Mouse (Mus musculus) olfactory bulb, adult 2 months (tissue): Measurements from ENCODE around the gene Map3k13. TPM values are rescaled to one million over a fixed set of nuclear protein-coding genes. Genes with fewer than 3 reads are reported as not detected.

Experiments
- H3K27ac ChIP-seq: fragments of 200-500 bp; 2 replicates; pipeline ENCODE4 v1.5.1; 2012; ENCODE audit warnings: low read depth, low read length; ENCODE audit not compliant: insufficient read depth
- H3K4me1 ChIP-seq: fragments of 200-500 bp; 2 replicates; pipeline ENCODE4 v1.6.1; 2012; ENCODE audit warnings: low read length; ENCODE audit not compliant: control insufficient read depth, insufficient read depth
- H3K4me3 ChIP-seq: fragments of 200-500 bp; 2 replicates; pipeline ENCODE4 v1.5.1; 2012; ENCODE audit warnings: mild to moderate bottlenecking, low read depth, low read length, moderate library complexity; ENCODE audit not compliant: insufficient read depth
- CTCF ChIP-seq: fragments of 200-500 bp; IDR thresholded peaks from 2 replicates; pipeline ENCODE4 v1.5.1; 2012; ENCODE audit warnings: low read depth, mild to moderate bottlenecking, low read length, moderate library complexity; ENCODE audit not compliant: insufficient read depth
- POLR2A ChIP-seq: fragments of 200-500 bp; IDR thresholded peaks from 2 replicates; pipeline ENCODE4 v1.6.1; 2012; ENCODE audit warnings: mild to moderate bottlenecking, low read depth, low read length, moderate library complexity; ENCODE audit not compliant: insufficient read depth
- WGBS: fragments of 180-500 bp; shearing (Covaris S2); methylation state at CpG from one replicate; pipeline ENCODE4 v1.1.7; 2018; 5-methylcytosine and 5-hydroxymethylcytosine counted together
- polyA plus RNA-seq: library from polyadenylated mRNA; stranded (reverse); fragments of >200 nt; gene quantifications from 2 replicates; pipeline ENCODE4 v1.2.4, GENCODE M21; 2012; ENCODE audit warnings: low replicate concordance; ENCODE audit not compliant: missing spikeins, insufficient read depth, insufficient read length

Map3k13 gene
- polyA plus RNA-seq, 1 experiment = not detected

- H3K4me1 ChIP-seq = no peaks in the 10 kb centered on the region
- H3K4me3 ChIP-seq = no peak overlapping the region
- no peak for TF ChIP-seq POLR2A
- no peak for TF ChIP-seq CTCF
- H3K27ac ChIP-seq = no peak overlapping the region
- WGBS = 86% methylated on average over 8 of the region's 8 CpGs
Measured at GRCm38 (mm10) chr16:21834866-21835583, 40.9 kb downstream of the Map3k13 start.

- H3K4me1 ChIP-seq = no peaks in the 10 kb centered on the region
- 59% methylated on average over 7 of the region's 7 CpGs for WGBS
- H3K4me3 ChIP-seq = no peak overlapping the region
- H3K27ac ChIP-seq = no peak overlapping the region
- TF ChIP-seq POLR2A = no peak
- TF ChIP-seq CTCF = no peak
Measured at GRCm38 (mm10) chr16:21835584-21835931, 41.4 kb downstream of the Map3k13 start.

DNA sequence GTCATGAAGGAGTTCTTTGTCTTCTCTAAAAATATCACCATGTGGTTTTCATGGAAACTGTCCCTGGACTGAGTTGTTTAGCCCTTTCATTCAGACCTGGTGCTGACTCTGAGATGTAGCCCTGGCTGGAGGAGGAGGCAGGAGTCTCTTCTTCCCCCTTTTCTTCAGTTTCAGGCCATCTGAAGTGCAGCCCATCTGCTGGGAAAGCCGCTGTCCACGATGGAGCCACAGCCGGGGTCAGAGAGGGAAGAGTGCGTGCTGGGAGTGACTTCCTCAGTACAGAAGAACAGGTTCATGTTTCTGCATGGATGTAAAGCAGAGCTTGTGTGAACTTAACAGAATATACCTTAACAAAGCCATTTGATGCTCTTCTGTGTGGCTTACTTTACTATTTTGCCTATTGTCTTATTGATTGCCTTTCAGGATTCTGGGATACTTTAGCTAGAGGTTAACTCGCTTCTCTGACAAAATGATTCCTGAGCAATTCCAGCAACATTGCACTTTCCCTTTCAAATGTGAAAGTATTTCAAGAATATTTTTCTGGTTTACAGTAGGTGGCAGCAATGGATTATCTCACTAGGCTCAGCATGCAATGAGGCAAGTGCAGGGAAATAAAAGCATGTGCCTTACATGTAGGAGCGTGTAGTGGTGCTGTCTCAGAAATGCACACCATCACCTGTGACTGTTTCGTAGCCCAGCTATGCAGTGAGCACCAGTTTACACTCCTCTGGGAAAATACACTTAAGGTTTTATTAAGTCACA, 42.3 kb downstream of the Map3k13 start:
- no peaks in the 10 kb centered on the region for H3K4me1 ChIP-seq
- 49% methylated on average over 7 of the region's 7 CpGs for WGBS
- H3K4me3 ChIP-seq = no peak overlapping the region
- no peak overlapping the region for H3K27ac ChIP-seq
- TF ChIP-seq POLR2A (no peak), CTCF (no peak)

- Histone ChIP-seq H3K4me3 (no peak overlapping the region), H3K27ac (no peak overlapping the region), H3K4me1 (no peaks in the 10 kb centered on the region)
- WGBS = 81% methylated on average over 6 of the region's 6 CpGs
- no peak for TF ChIP-seq POLR2A
- TF ChIP-seq CTCF = no peak
Measured at GRCm38 (mm10) chr16:21837694-21838093, 43.5 kb downstream of the Map3k13 start.

- Histone ChIP-seq H3K4me3 (peak overlapping the region; percentile 66), H3K27ac (peak overlapping the region; percentile 62), H3K4me1 (peaks cover 4% of the 10 kb centered on the region)
- TF ChIP-seq CTCF (no peak), POLR2A (no peak)
- under 1% methylated on average over 16 of the region's 16 CpGs for WGBS
Measured at GRCm38 (mm10) chr16:21845800-21846671, 51.9 kb downstream of the Map3k13 start.

DNA sequence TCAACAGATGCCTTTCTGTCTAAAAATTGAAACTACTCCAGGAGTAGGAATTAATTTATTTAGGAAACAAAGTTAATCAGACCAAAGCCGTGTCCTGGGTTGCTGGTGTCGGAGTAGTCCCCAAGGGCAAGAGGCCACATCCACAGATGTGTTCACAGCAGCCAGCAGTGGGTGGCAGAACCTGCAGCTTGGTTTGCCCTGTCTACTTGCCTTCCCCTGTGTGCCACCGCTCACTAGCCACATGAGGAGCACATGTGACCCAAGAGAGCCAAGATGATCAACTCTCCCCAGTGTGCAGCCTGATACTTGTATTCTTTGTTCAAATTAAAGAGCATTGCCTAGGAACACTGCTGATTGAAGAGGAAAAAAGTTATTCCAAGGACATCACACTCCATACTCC, 54.3 kb downstream of the Map3k13 start:
- Histone ChIP-seq H3K27ac (no peak overlapping the region), H3K4me3 (no peak overlapping the region), H3K4me1 (peaks cover 7% of the 10 kb centered on the region)
- 78% methylated on average over 3 of the region's 3 CpGs for WGBS
- TF ChIP-seq POLR2A (no peak), CTCF (no peak)

- no peak for TF ChIP-seq CTCF
- no peak for TF ChIP-seq POLR2A
- 91% methylated on average over 4 of the region's 4 CpGs for WGBS
- Histone ChIP-seq H3K4me1 (peaks cover 7% of the 10 kb centered on the region), H3K4me3 (no peak overlapping the region), H3K27ac (no peak overlapping the region)
Measured at GRCm38 (mm10) chr16:21848847-21849246, 54.7 kb downstream of the Map3k13 start.

DNA sequence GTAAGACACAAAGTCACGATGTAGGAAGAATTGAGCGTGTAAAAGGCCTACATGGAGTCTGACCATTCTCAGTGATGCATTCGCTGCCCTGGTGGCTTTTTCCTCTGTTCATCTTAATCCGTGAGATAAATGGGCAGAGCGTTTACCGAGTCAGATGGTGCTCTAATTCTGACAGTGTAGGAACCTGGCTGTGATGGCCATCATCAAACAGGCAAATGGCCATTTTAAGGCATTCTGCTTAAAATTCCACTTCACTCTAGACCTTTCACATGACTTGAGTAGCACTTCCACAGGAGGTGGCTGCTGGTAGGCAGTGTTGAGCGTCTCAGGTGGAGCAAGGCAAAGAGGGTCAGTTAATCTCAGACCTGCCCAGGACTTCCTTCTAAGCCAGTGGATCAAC, 58.2 kb downstream of the Map3k13 start:
- Histone ChIP-seq H3K4me1 (peaks cover 7% of the 10 kb centered on the region), H3K4me3 (no peak overlapping the region), H3K27ac (no peak overlapping the region)
- WGBS = 96% methylated on average over 7 of the region's 7 CpGs
- no peak for TF ChIP-seq POLR2A
- no peak for TF ChIP-seq CTCF
